Mouse (Mus musculus) regulatory T cell (primary cell): Measurements from ENCODE around the gene C2cd2.

ENCODE experiments used
- in situ Hi-C: fragments of 300-600 bp; cut with MboI, MseI; formaldehyde crosslinking; loops from one replicate; pipeline ENCODE4 v1.15.1; 2025; ENCODE audit warnings: high pct_unique_total_duplicates

C2cd2 gene

GRCm38 (mm10) chr16:97897346-97898024, 64.9 kb downstream of the C2cd2 start:
- in situ Hi-C loops: no loop called here

- in situ Hi-C loops: no loop called here
These were observed 74.6 kb downstream of the C2cd2 start for GRCm38 (mm10) chr16:97887762-97888161.

- in situ Hi-C loops: no loop called here
These were observed 78.7 kb downstream of the C2cd2 start for GRCm38 (mm10) chr16:97883696-97884095.

GRCm38 (mm10) chr16:97882891-97883290, 79.5 kb downstream of the C2cd2 start:
- in situ Hi-C loops: no loop called here

- in situ Hi-C loops: no loop called here
These were observed 83.3 kb downstream of the C2cd2 start for GRCm38 (mm10) chr16:97879134-97879533.

GRCm38 (mm10) chr16:97877502-97877901, 84.9 kb downstream of the C2cd2 start:
- in situ Hi-C loops: no loop called here

GRCm38 (mm10) chr16:97875101-97875500, 87.3 kb downstream of the C2cd2 start:
- in situ Hi-C loops: no loop called here

GRCm38 (mm10) chr16:97874376-97874775, 88.0 kb downstream of the C2cd2 start:
- in situ Hi-C loops: no loop called here

GRCm38 (mm10) chr16:97872657-97873056, 89.7 kb downstream of the C2cd2 start:
- in situ Hi-C loops: no loop called here

GRCm38 (mm10) chr16:97869193-97870102, 93.0 kb downstream of the C2cd2 start:
- in situ Hi-C loops: no loop called here

GRCm38 (mm10) chr16:97863932-97864467, 98.4 kb downstream of the C2cd2 start:
- in situ Hi-C loops: no loop called here

GRCm38 (mm10) chr16:97856050-97856449, 106.3 kb downstream of the C2cd2 start:
- in situ Hi-C loops: no loop called here

- in situ Hi-C loops: no loop called here
These were observed 110.6 kb downstream of the C2cd2 start, which contains the start of gene Prdm15 for GRCm38 (mm10) chr16:97851741-97852319. Gene Prdm15, minus strand, starts transcription at chr16:97851850.

- in situ Hi-C loops: no loop called here
These were observed 111.2 kb downstream of the C2cd2 start for GRCm38 (mm10) chr16:97851061-97851740.

GRCm38 (mm10) chr16:97850667-97851060, 111.7 kb downstream of the C2cd2 start:
- in situ Hi-C loops: no loop called here

GRCm38 (mm10) chr16:97848832-97849231, 113.6 kb downstream of the C2cd2 start:
- in situ Hi-C loops: no loop called here

GRCm38 (mm10) chr16:97844967-97845937, 117.1 kb downstream of the C2cd2 start:
- in situ Hi-C loops: no loop called here

GRCm38 (mm10) chr16:97832154-97832553, 130.2 kb downstream of the C2cd2 start:
- in situ Hi-C loops: no loop called here

GRCm38 (mm10) chr16:97828207-97828606, 134.2 kb downstream of the C2cd2 start:
- in situ Hi-C loops: no loop called here

- in situ Hi-C loops: no loop called here
These were observed 138.9 kb downstream of the C2cd2 start for GRCm38 (mm10) chr16:97823311-97824007.
